Mouse (Mus musculus) heart, postnatal 25 days (tissue): Measurements from ENCODE around the gene Gm28041. TPM values are rescaled to one million over a fixed set of nuclear protein-coding genes. Genes with fewer than 3 reads are reported as not detected.
"Not testable (repeated sequence)": the region's sequence is repeated elsewhere in the genome, so short reads cannot be mapped to it uniquely, and the experiment has no call there.

Experiments
- DNase-seq: peaks from one replicate; pipeline ENCODE4 v3.0.0; 2022; ENCODE audit warnings: low spot score
- intact Hi-C: fragments of 180-260 bp; cut with DNase I; formaldehyde crosslinking; loops from one replicate; pipeline ENCODE4 v1.15.1; 2025
- total RNA-seq, 2 experiments: library from RNA; stranded (reverse); gene quantifications; 2 replicates each; pipeline ENCODE4 v1.2.3; 2021

Gene Gm28041
- total RNA-seq, result 1 to 10 TPM in 1 of 2 experiments, under 1 TPM in 1; 0.70 to 2.1 TPM

DNA sequence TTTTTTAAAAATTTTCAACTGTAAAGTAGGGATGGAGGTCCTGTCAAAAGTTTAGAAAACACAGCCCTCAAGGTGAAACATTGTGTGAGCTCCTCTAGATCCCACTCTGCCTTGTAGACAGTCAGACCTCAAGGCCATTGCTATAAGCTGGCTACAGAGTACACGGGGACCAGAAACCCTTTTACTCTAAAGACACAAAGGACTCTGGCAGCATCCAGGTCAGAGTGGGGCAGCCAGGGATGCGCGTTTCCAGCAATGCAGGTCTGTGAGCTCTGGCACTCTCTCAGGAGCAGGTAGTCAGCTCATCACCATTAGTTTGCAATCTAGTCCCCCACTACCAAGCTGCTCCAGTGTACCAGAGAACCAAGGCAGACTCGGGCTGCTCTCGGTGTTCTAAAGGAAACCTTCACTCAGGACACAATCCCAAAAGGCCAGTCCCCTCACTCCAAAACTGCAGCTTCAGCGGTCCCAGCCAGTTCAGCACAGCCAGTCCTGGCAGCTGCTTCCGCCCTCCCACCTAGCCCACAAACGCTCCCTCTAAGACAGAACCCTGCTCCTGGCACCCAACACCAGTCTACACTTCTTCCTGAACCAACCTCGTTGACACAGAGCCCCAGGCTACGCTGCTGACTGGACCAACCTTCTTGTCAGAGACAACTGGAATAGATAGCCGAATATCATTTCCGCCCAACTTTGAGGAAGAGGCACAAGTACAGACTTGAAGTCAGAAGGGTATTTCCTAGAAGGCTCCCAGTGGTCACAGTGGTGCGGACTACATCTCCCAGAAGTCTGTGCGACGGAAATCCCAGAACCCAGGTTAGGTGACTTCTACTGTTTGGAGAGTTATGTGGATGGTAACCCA, at the start of gene Gm28041, which contains the start of gene Zfp456:
TSS of gene Gm28041 (minus strand) at position 684 of the 862 bp plus-strand sequence.
TSS of gene Zfp456 (minus strand) at position 761 of the 862 bp plus-strand sequence.
- intact Hi-C loops, result not testable (repeated sequence)

DNA sequence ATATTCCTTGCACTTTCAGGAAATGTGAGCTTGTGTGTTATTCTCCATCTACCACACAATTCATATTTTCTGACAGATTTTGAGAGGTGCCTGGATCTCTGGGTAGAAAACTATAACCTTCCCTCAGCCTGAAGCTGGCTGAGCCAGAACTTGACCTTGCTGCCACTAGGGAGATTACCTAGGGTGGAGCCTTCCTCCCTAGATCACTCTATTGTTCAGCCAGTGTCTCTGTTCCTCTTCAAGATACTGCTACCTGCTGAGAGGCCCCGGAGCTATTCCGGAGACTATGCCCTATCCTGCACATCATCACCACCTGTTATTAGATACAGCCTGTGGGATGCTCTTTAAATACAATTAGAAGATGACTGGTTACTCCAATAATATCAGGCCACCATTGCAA, 47.0 kb upstream of the Gm28041 start:
- intact Hi-C loops, DNase-seq: not testable (repeated sequence)

More for the DNA sequence above, at the start of gene Gm28041, which contains the start of gene Zfp456:
- DNase-seq, result peak; percentile 53

DNA sequence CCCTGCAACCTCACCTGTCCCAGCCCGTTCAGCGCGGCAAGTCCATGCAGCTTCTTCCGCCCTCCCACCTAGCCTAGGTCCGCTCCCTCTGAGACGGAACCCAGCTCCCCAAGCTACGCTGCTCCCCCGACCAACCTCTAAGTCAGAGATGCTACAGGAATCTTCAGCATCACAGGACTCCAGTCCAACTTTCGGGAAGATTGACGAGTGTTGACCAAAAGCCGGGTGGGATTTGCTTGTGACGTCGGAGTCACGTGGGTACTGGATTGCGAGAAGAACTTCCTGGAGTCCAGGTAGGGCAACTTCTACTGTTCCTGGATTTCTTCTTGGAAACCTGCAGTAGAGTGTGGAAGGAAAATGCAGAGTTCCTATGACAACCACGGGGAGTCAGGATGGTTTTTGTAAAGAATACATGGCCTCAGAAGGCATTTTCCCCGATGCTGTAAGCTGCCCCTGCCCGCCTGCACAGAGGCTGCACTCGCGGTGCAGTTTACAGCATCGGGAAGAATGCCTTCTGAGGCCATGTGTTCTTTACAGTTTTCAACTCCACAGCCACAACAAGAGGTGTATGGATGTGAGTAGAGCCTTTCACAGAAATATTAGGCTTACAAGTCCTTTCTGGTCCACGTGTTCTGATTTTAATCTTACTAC, 45.8 kb upstream of the Gm28041 start, which contains the start of gene Zfp459:
TSS of gene Zfp459 (minus strand) at position 212 of the 651 bp plus-strand sequence.
- intact Hi-C loops, result no loop called here
- no peak for DNase-seq

DNA sequence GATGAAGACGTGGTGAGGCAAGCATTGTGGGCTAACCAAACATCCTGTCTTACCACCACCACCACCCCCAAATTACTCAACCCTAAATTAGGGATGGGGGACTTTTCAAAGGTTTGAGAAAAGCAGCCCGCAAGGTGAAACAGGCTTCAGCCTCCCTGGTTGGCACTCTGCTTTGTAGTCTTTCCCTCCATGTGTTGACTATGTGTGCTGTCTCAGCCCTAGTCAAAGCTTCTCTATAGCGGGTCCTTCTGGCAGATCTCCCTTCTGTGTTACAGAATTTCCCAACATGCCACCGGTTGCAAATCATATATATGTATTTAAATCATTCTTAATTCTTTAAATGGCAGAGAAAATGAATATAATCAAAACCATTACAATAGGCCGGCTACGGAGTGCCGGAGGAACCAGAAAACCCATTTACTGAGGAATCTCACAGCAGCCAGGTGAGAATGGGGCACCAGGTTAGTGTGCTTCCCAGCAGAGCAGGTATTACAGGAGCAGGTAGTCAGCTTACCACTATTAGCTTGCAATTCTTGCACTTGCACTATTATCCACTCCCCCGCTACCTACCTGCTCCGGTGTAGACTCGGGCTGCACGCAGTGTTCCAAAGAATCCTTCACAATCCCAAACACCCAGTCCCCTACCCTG, 45.1 kb upstream of the Gm28041 start:
- intact Hi-C loops, result no loop called here
- DNase-seq, result no peak

DNA sequence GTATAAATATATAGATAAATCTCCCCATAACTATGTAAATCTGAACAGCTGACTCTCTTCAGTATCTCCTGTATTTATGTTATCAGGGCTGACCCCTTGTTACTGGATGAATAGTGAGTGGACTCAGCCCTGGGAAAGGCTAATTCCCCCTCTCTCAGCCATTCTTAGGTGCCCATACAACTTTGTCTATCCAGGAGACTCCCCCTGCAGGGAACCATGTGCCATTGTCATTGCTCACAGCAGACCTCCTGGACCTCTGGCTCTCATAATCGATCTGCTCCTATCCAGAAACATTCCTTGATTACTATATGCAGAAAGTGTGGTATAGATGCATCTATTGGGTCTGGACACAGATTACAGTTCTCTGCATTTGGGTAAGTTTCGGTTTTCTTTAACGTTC, 41.3 kb upstream of the Gm28041 start:
- intact Hi-C loops, result no loop called here
- no peak for DNase-seq

DNA sequence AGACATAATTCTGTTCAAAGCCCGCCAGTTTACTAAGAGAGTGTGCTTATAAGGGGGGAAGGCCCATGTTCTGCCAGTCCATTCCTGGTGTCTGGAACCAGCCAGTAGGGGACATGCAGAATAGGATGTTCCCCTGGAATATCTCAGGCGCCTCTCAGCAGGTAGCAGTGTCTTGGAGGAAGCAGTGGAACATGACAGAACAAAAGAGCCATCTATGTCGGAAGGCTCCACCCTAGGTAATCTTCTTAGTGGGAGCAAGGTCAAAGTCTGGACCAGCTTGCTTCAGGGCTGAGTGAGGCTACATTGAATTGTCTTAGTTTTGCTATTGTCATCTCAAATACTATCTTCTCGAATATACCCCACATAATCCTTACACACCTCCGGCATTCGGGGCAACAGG, 40.2 kb upstream of the Gm28041 start:
- intact Hi-C loops, result no loop called here
- DNase-seq, result no peak

DNA sequence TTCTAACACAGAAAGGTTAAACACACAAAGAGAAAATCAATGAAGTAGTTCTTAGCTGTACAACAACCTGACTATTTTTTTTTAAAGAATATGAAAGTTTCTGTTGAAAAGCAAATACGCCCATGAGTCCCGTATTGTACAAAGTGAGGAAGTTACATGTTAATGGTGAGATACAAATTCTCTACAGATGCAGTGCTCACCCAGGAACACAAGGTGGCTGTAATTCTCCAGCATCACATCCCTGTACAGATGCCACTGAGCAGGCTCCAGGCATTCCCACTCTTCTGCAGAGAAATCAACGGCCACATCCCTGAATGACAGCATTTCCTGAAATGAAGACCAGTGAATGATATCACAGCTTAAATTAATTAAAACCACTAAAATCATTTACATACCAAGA, 38.1 kb upstream of the Gm28041 start:
- intact Hi-C loops, DNase-seq: not testable (repeated sequence)

DNA sequence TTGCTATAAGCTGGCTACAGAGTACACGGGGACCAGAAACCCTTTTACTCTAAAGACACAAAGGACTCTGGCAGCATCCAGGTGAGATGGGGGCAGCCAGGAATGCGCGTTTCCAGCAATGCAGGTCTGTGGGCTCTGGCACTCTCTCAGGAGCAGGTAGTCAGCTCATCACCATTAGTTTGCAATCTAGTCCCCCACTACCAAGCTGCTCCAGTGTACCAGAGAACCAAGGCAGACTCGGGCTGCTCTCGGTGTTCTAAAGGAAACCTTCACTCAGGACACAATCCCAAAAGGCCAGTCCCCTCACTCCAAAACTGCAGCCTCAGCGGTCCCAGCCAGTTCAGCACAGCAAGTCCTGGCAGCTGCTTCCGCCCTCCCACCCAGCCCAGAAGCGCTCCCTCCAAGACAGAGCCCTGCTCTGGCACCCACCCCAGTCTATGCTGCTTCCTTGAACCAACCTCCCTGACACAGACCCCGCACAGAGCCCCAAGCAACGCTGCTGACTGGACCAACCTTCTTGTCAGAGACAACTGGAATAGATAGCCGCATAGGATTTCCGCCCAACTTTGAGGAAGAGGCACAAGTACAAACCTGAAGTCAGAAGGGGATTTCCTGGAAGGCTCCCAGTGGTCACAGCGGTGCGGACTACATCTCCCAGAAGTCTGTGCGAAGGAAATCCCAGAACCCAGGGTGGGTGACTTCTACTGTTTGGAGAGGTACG, 23.8 kb upstream of the Gm28041 start, which contains the start of gene Zfp429:
TSS of gene Zfp429 (minus strand) at position 637 of the 721 bp plus-strand sequence.
- DNase-seq, result peak; percentile 58
- intact Hi-C loops, result loop anchor here (5.0 kb wide), 1 partner anchor 37 kb away; the partner anchor contains the start of genes Gm28044 and Zfp953

DNA sequence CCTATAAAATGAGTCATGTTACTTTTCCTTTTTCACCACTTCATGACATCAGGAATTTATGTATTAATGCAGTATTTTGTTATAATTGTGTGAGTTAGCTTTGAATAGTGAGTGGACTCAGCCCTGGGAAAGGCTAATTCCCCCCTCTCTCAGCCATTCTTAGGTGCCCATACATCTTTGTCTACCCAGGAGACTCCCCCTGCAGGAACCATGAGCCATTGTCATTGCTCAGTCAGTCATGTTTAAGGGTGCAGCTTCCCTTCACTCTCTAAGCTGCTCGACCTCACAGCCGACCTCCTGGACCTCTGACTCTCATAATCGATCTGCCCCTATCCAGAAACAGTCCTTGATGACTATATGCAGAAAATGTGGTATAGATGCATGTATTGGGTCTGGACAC, 722 bp upstream of the Gm28041 start:
- intact Hi-C loops, result not testable (repeated sequence)

DNA sequence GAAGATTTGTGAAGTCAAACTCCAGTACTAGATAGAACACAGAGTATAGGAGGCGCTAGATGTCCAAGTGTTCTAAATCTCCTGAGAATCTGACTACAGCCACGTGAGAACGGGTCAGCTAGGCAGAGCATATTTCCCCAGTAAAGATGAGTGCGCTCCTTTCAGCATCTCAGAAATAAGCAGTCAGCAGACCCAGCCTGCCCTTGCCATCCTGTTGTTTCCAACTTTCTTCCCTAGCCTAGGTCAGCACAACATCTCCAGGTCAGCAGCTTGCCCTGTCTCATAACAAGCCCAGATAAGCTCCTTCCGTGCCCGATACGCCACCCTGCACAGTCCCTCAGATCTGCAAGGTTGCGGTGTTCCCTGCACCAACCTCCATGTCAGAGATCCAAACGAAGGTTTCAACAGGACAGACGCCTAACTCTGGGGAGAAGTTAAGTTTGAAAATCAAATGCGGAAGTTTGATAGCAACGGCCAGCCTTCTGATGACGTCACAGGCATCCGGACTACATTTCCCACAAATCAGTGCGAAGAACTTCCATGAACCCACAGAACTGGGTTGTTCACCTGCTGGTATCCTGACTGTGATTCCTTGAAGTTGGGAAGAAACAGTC, 15.3 kb downstream of the Gm28041 start, which contains the start of the genes Gm28044 and Zfp953:
TSS of gene Gm28044 (minus strand) at position 406 of the 614 bp plus-strand sequence.
TSS of gene Zfp953 (minus strand) at position 475 of the 614 bp plus-strand sequence.
- DNase-seq, result peak; percentile 71
- intact Hi-C loops, result loop anchor here (2.0 to 5.0 kb wide), 3 partner anchors 25 to 298 kb away; partner anchors contain the start of genes Zfp429 and Zfp712

More for the DNA sequence above, 722 bp upstream of the Gm28041 start:
- not testable (repeated sequence) for DNase-seq

DNA sequence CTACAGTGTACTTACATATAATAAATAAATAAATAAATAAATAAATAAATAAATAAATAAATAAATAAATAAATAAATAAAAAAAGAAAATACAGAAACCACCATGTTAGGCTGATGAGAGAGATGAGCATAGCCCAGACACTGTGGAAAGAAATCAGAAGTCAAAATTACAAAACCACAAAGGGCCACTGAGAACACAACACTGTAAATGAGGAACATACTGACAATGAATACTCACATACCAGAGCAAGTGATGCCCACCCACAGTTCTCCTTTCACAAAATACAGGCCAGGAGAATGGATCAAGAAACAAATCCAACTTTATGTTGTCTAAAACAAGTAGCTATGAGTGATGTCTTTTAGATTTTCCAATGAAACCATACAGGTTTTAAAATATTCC, 23.7 kb downstream of the Gm28041 start:
- intact Hi-C loops, result no loop called here
- no peak for DNase-seq

DNA sequence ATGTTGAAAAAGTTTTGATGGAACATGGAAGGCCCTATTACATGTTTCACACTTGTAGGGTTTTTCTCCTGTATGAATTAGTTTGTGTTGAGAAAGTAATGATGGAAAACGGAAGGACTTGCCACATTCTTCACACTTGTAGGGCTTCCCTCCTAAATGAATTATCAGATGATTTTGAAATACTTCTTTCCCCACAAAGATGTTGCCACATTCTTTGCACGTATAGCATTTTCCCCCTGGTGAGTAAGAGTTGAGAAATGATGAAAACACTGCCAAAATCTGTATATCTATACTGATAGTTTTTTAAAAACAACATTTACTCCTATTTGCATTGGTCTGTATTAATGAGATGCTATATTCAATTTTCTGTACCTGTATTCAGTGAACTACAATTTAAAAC, 32.1 kb downstream of the Gm28041 start:
- intact Hi-C loops, result no loop called here

DNA sequence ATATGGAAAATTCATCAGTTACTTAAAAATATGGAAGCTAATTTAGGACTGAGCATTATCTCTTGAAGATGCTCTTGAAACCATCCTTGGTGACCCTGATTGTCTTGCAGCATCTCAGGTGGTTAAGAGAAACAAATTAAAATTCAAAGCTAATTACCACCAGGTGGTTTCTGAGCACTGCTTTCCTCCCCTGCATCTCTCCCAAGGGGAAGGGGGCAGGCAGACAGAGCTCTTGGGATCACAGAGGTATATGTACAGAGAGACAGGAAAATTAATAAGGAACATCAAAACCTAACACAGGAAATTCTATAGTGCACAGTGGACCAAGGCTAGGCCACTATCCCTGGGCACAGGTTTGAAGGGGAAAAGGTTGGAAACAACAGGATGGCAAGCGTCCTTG, 42.7 kb downstream of the Gm28041 start:
- DNase-seq, result no peak
- intact Hi-C loops, result loop anchor here (2.0 kb wide), 1 partner anchor 26 kb away; the partner anchor contains the start of gene Zfp457

More for the DNA sequence above, 32.1 kb downstream of the Gm28041 start:
- DNase-seq, result no peak

DNA sequence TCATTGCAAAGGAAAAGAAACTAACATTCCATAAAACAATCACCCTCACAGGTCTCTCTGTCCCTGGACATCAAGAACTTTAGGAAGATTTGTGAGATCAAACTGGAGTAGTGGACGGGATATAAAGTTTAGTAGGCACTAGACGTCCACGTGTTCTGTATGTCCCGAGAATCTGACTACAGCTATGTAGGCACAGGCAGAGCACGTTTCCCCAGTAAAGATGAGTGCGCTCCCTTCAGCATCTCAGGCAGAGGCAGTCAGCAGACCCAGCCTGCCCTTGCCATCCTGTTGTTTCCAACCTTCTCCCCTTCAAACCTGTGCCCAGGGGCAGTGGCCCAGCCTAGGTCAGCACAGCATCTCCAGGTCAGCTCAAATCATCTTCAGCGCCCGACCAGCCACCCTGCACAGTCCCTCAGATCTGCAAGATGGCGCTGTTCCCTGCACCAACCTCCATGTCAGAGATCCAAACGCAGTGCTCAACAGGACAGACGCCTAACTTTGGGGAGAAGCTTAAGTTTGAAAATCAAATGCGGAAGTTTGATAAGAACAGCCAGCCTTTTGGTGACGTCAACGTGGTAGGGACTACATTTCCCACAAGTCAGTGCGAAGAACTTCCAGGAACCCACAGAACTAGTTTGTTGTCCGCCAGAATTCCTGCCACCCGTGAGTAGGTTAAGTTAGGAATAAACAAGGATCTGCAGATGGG, 43.4 kb downstream of the Gm28041 start, which contains the start of gene Zfp595:
TSS of gene Zfp595 (minus strand) at position 552 of the 706 bp plus-strand sequence.
- intact Hi-C loops, result loop anchor here (2.0 kb wide), 1 partner anchor 25 kb away; the partner anchor contains the start of gene Zfp457
- peak; percentile 77 for DNase-seq

DNA sequence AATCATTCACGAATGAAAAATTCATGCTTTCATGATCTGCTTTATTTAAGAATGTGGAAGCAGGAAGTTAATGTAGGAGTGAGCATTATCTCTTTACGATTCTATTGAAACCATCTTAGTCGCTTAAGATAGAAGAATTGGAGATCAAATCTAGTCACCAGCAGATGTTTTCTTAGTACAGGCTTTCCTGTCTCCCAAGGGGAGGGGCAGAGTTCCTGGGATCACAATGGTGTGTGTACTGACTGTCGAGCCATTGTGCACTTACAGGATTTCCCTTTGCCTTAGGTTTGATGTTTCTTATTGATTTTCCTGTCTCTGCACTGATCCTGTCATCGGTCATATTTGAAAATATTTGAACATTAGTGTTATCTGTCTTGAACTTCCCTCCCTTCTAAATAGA, 68.8 kb downstream of the Gm28041 start:
- DNase-seq, result no peak

DNA sequence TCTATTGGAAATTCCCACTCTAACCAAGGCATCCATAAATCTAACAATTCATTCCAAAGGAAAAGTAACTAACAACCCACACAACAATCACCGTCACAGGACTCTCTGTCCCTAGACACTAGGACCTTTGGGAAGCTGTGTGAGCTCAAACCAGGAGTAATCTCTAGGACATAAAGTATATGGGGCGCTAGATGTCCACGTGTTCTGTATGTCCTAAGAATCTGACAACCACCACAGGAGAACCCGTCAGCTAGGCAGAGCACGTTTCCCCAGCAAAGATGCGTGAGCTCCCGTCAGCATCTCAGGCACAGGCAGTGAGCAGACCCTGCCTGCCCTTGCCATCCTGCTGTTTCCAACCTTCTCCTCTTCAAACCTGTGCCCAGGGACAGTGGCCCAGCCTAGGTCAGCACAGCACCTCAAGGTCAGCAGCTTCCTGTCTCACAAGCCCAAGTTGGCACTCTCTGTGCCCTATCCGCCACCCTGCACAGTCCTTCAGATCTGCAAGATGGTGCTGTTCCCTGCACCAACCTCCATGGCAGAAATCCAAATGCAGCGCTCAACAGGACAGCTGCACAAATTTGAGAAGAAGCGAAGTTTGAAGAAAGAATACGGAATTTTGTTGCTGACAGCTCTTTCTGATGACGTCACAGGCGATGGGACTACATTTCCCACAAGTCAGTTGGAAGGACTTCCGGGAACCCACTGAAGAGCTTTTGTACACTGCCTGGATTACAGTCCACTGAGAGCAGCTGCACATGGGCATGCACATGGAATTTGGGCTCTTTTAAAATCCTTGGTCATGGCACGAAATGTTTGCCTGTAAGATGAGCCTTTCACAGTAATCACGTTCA, 69.5 kb downstream of the Gm28041 start, which contains the start of gene Zfp457:
TSS of gene Zfp457 (minus strand) at position 664 of the 851 bp plus-strand sequence.
- peak; percentile 67 for DNase-seq
- intact Hi-C loops, result loop anchor here (2.0 to 5.0 kb wide), 3 partner anchors 27 to 177 kb away; partner anchors contain the start of gene Zfp595

More for the DNA sequence above, 68.8 kb downstream of the Gm28041 start:
- intact Hi-C loops, result loop anchor here (2.0 to 5.0 kb wide), 3 partner anchors 26 to 178 kb away; partner anchors contain the start of gene Zfp595
